Mouse (Mus musculus) midbrain, embryonic 14.5 days (tissue): Measurements from ENCODE around the gene Rad51b. TPM values are rescaled to one million over a fixed set of nuclear protein-coding genes. Genes with fewer than 3 reads are reported as not detected.

Source experiments
- ATAC-seq: fragments of 200-750 bp; cut with Nextera tagmentation; 2 replicates; pipeline ENCODE4 v1.8.0; 2017; ENCODE audit warnings: moderate number of reproducible peaks, moderate library complexity; ENCODE audit not compliant: low FRiP score, low TSS enrichment
- DNase-seq: peaks from one replicate; pipeline ENCODE4 v3.0.0-alpha.2; 2015
- H3K27ac ChIP-seq: fragments of 300-500 bp; sonication (generic); replicated peaks from 2 replicates; pipeline ENCODE4 v1.5.1; 2014; ENCODE audit warnings: mild to moderate bottlenecking, low read depth, low read length, moderate library complexity
- H3K27me3 ChIP-seq: fragments of 300-500 bp; sonication (generic); 2 replicates; pipeline ENCODE4 v1.6.1; 2014; ENCODE audit warnings: low read length, control low read depth, mixed read lengths; ENCODE audit not compliant: control insufficient read depth, insufficient read depth
- H3K36me3 ChIP-seq: fragments of 300-500 bp; sonication (generic); 2 replicates; pipeline ENCODE4 v1.6.1; 2014; ENCODE audit warnings: low read length, control low read depth; ENCODE audit not compliant: control insufficient read depth, insufficient read depth
- H3K4me1 ChIP-seq: fragments of 300-500 bp; sonication (generic); 2 replicates; pipeline ENCODE4 v1.6.1; 2014; ENCODE audit warnings: mild to moderate bottlenecking, antibody characterized with exemption, low read length, control low read depth; ENCODE audit not compliant: control insufficient read depth, insufficient read depth
- H3K4me2 ChIP-seq: fragments of 300-500 bp; sonication (generic); 2 replicates; pipeline ENCODE4 v1.6.1; 2014; ENCODE audit warnings: mild to moderate bottlenecking, low read length, moderate library complexity
- H3K4me3 ChIP-seq: fragments of 300-500 bp; sonication (generic); replicated peaks from 2 replicates; pipeline ENCODE4 v1.5.1; 2014; ENCODE audit warnings: low read depth, low read length
- H3K9ac ChIP-seq: fragments of 300-500 bp; sonication (generic); replicated peaks from 2 replicates; pipeline ENCODE4 v1.6.1; 2014; ENCODE audit warnings: mild to moderate bottlenecking, low read length, moderate library complexity
- H3K9me3 ChIP-seq: fragments of 300-500 bp; sonication (generic); 2 replicates; pipeline ENCODE4 v1.6.1; 2016; ENCODE audit warnings: low read length, control low read depth, mixed read lengths; ENCODE audit not compliant: control insufficient read depth
- WGBS: fragments of 180-500 bp; shearing (Covaris S2); extraction: QIAGEN DNeasy Blood & Tissue Kit; methylation state at CpG from one replicate; pipeline ENCODE4 v1.1.7; 2014; 5-methylcytosine and 5-hydroxymethylcytosine counted together
- polyA plus RNA-seq: library from polyadenylated mRNA; unstranded; fragments of >200 nt; fragmentation: Nextera tagmentation; extraction: Ambion mirVana; gene quantifications from 2 replicates; pipeline ENCODE4 v1.2.1, GENCODE M21; 2014

The Rad51b gene
- polyA plus RNA-seq, 1 experiment from 2014 or later = 1.6 TPM

- no peak for ATAC-seq
- Histone ChIP-seq H3K9ac (no peak overlapping the region; the same call in 1 of the 2 replicates), H3K4me3 (no peak overlapping the region), H3K9me3 (no peaks in the 10 kb centered on the region), H3K4me1 (peaks cover 15% of the 10 kb centered on the region), H3K36me3 (no peaks in the 10 kb centered on the region), H3K27ac (no peak overlapping the region), H3K4me2 (peak overlapping the region; percentile 2; the same call in 1 of the 2 replicates), H3K27me3 (no peaks in the 10 kb centered on the region)
- no peak for DNase-seq
- WGBS = 34% methylated on average over 20 of the region's 20 CpGs
These were observed 517.4 kb downstream of the Rad51b start for GRCm38 (mm10) chr12:79814312-79815091.

DNA sequence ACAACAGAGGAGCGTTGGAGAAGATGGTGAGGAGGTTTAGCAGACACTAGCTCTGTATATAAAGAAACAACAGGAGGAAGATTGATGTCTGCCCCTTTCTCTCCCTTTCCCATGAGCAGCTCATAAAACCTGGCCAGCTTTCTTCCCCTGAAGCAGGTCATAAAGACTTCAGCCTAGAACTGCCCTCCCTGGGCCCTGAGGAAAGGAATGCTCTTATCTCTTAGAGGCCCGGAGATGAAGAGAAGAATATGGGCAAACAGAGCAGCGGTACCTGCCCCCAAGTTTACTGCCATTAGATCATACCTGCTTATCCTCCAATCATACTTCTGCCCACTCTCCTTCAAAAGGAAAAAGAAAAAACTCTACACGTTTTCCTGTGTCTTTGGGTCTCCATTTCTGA lies 519.2 kb downstream of the Rad51b start:
- Histone ChIP-seq H3K4me2 (no peak overlapping the region), H3K36me3 (no peaks in the 10 kb centered on the region), H3K27ac (no peak overlapping the region), H3K9ac (no peak overlapping the region), H3K27me3 (no peaks in the 10 kb centered on the region), H3K9me3 (no peaks in the 10 kb centered on the region), H3K4me3 (no peak overlapping the region), H3K4me1 (peaks cover 15% of the 10 kb centered on the region)
- ATAC-seq = no peak
- DNase-seq = no peak
- WGBS = 84% methylated on average over 4 of the region's 4 CpGs

- no peak for ATAC-seq
- no peak for DNase-seq
- Histone ChIP-seq H3K27ac (no peak overlapping the region), H3K9ac (no peak overlapping the region), H3K36me3 (no peaks in the 10 kb centered on the region), H3K4me2 (no peak overlapping the region), H3K4me3 (no peak overlapping the region), H3K27me3 (no peaks in the 10 kb centered on the region), H3K4me1 (no peaks in the 10 kb centered on the region), H3K9me3 (no peaks in the 10 kb centered on the region)
- 78% methylated on average over 8 of the region's 8 CpGs for WGBS
These were observed 523.3 kb downstream of the Rad51b start for GRCm38 (mm10) chr12:79820228-79820958.

DNA sequence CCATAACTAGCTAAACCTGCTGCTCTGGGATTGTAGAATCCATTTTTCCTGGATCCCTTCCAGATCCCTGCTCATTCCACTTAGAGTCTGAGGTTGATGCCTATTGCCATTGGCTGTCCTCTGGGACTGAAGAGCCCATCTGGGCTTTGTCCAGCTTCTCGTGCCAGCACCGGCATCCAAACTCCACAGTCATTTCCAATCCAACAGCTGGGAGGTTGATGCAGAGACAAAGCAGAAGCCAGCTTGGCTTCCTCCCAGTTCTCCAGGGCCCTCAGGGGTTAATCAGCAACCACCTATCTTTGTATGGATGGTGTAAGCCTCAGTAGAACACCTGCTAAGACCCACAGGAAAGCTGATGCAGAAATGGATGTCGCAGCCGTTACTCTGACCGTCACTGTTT lies 524.8 kb downstream of the Rad51b start:
- Histone ChIP-seq H3K36me3 (no peaks in the 10 kb centered on the region), H3K9me3 (no peaks in the 10 kb centered on the region), H3K4me2 (no peak overlapping the region), H3K4me3 (no peak overlapping the region), H3K4me1 (peaks cover 8% of the 10 kb centered on the region), H3K27me3 (no peaks in the 10 kb centered on the region), H3K9ac (no peak overlapping the region), H3K27ac (no peak overlapping the region)
- ATAC-seq (peak; percentile 40; the same call in 1 of the 2 replicates), DNase-seq (peak; percentile 61)
- WGBS = 76% methylated on average over 5 of the region's 5 CpGs

- DNase-seq = no peak
- Histone ChIP-seq H3K9ac (no peak overlapping the region), H3K27ac (no peak overlapping the region), H3K36me3 (no peaks in the 10 kb centered on the region), H3K4me2 (no peak overlapping the region), H3K4me3 (no peak overlapping the region), H3K4me1 (peaks cover 8% of the 10 kb centered on the region), H3K9me3 (no peaks in the 10 kb centered on the region), H3K27me3 (no peaks in the 10 kb centered on the region)
- WGBS = 92% methylated on average over 2 of the region's 2 CpGs
- no peak for ATAC-seq
These were observed 525.3 kb downstream of the Rad51b start for GRCm38 (mm10) chr12:79822401-79822800.

DNA sequence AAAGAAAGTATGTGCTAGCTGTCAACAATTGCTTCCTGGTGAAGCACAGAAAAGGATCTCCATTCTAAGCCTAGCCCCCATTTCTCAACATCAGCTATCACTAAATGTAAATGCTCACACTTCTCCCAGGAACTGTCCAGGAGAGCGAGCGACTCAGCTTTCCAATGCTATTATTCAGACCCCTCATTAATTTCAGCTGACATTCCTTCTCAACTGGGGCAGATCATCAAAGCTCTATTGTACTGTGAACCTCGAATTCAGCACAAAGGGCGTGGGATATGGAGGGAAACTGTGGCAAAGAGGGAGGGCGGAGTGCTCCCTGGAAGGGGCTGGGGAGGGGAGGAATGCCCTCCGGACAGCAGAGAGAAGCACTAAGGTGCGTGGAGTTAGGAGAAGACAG lies 528.8 kb downstream of the Rad51b start:
- DNase-seq = no peak
- Histone ChIP-seq H3K9me3 (no peaks in the 10 kb centered on the region), H3K4me3 (no peak overlapping the region), H3K27me3 (no peaks in the 10 kb centered on the region), H3K4me2 (no peak overlapping the region), H3K27ac (no peak overlapping the region), H3K4me1 (peaks cover 8% of the 10 kb centered on the region), H3K36me3 (no peaks in the 10 kb centered on the region), H3K9ac (no peak overlapping the region)
- 6% methylated on average over 7 of the region's 7 CpGs for WGBS
- ATAC-seq = no peak

DNA sequence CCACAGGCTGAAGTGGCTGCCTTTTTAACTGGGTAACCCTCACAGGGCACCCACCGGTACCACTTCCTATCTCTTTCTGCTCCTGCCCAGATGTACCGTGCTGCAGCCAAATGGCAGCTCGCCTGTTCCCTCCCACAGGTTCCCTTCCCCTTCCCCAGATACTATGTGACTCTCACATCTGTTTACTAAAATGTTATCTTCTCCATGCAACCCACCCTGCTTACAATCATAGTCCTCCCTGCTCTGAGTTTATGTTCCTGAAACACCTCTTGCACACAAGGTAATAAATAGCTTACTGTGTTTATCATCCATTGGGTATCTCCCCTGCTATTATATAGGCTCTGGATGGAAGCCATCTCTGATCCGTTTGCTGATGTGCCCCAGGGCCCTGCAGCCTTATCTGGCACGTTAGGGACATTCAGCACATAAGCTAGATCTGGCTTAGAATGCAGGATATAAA lies 530.2 kb downstream of the Rad51b start:
- WGBS = 67% methylated on average over 5 of the region's 5 CpGs
- peaks cover 8% of the 10 kb centered on the region for H3K4me1 ChIP-seq

GRCm38 (mm10) chr12:79827735-79828134 lies 530.7 kb downstream of the Rad51b start:
- no peak overlapping the region for H3K9ac ChIP-seq
- H3K27ac ChIP-seq = no peak overlapping the region
- DNase-seq = no peak
- no peak for ATAC-seq
- no peaks in the 10 kb centered on the region for H3K27me3 ChIP-seq
- H3K9me3 ChIP-seq = no peaks in the 10 kb centered on the region
- 69% methylated on average over 4 of the region's 4 CpGs for WGBS
- no peak overlapping the region for H3K4me3 ChIP-seq
- no peaks in the 10 kb centered on the region for H3K36me3 ChIP-seq
- H3K4me2 ChIP-seq = no peak overlapping the region
- peaks cover 8% of the 10 kb centered on the region for H3K4me1 ChIP-seq

More for the DNA sequence above, 530.2 kb downstream of the Rad51b start:
- Histone ChIP-seq H3K4me3 (no peak overlapping the region), H3K4me2 (no peak overlapping the region), H3K27ac (no peak overlapping the region), H3K27me3 (no peaks in the 10 kb centered on the region), H3K9ac (no peak overlapping the region), H3K36me3 (no peaks in the 10 kb centered on the region), H3K9me3 (no peaks in the 10 kb centered on the region)
- ATAC-seq = no peak
- no peak for DNase-seq
